Mouse (Mus musculus): Measurements from ENCODE around the gene Rin1. TPM values are rescaled to one million over a fixed set of nuclear protein-coding genes. Genes with fewer than 3 reads are reported as not detected.

Rin1 gene
- total RNA-seq, 2 experiments from 2014 or later = 16.9 to 24.1 TPM

DNA sequence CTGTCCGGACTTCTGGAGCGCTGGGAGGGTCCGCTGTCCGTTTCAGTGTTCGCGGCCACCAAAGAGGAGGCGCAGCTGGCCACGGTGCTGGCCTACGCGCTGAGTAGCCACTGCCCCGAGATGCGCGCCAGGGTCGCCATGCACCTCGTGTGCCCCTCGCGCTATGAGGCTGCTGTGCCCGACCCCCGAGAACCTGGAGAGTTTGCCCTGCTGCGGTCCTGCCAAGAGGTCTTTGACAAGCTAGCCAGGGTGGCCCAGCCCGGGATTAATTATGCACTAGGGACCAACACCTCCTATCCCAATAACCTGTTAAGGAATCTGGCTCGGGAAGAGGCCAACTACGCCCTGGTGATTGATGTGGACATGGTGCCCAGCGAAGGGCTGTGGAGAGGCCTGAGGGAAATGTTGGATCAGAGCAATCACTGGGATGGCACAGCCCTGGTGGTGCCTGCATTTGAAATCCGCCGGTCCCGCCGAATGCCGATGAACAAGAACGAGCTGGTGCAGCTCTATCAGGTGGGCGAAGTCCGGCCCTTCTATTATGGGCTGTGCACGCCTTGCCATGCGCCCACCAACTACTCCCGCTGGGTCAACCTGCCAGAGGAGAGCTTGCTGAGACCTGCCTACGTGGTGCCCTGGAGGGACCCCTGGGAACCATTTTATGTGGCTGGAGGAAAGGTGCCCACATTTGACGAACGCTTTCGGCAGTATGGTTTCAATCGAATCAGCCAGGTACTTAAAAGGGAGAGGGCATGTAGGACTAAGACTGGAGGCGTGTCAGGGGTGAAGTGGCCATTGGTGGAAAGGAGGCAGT, 10.8 kb upstream of the Rin1 start:
- DNase-seq (ENCODE audit: extremely low spot score in 1 of 2, low spot score in 2 of 2) = peak in 1 of 2 experiments; percentile 50
- intact Hi-C loops (cut with DNase I) = no loop called here

DNA sequence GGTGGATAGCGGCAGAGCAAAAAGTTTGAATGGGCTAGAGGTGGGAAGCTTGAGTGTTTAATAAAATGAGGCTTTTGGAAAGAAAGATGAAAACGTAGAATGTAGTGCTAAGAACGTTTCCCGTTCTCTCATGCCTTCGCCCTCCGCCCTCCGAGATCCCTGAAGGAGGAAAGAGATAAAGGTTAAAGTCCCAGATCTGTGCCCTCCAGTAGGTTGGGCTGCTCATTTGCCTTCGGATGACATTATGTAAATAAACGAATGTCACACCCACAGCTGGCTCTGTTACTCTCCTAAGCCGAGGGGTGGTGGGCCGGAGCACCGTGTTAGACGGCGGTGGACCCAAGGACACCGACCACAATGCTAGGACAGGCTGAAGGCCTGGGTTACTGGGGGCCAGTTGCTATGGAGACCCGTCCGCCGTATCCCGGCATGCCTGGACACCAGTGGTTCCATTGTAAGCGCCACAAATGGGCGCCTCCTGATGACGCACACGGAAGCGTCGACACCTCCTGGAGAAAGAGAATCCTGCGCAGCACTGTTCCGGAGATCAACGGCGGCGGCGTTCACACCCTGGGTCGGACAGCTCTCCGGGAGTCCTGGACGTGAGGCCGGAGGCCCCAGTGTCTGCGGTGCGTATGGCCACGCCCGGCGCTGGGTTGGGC, 9.3 kb upstream of the Rin1 start, which contains the start of gene Brms1:
Brms1 (plus strand) TSS at position 493 of the 662 bp plus-strand sequence.
- DNase-seq (ENCODE audit: extremely low spot score in 1 of 2, low spot score in 2 of 2) = peak; percentile 91 to 95
- intact Hi-C loops (cut with DNase I) = no loop called here

DNA sequence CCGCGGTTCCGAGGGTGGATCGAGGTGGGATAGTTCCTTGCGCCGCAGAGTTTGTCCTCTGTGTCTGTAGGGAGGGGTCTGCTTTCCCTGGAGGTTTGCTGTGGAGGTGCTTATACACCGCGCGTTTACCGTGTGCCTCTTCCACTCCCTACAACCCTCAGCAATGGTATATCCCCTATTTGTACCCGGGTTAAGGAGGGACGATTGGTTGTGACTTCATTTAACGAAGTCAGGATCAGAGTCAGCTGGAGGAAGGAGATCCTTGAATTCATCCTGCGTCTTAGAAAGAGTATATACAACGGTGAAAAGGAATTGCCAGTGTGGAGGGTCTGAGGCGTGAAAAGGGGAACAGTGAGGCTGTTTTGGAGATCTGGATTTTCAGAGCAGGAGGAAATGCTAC, 8.7 kb upstream of the Rin1 start:
- intact Hi-C loops (cut with DNase I) = no loop called here
- no peak for DNase-seq (ENCODE audit: extremely low spot score in 1 of 2, low spot score in 2 of 2)

DNA sequence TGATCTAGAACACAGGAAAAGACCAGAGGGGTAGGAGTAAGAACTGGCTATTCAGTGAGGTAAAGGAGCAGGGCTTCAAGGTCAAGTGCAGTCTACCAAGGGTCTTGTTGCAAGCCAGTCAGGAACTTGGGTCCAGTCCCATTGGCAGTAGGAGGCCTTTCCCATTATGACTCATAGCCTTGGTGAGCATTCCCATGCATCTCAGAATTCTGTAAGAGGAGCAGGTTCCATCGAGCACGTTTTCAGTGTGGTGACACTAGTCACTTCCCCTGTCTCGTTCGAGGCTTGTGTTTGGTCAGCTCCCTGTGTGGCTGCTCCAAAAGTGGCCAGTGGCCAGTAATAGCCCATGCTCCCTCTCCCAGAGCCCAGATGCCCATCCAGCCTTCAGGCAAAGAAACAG, 4.8 kb upstream of the Rin1 start:
- intact Hi-C loops (cut with DNase I) = no loop called here
- DNase-seq (ENCODE audit: extremely low spot score in 1 of 2, low spot score in 2 of 2) = no peak

DNA sequence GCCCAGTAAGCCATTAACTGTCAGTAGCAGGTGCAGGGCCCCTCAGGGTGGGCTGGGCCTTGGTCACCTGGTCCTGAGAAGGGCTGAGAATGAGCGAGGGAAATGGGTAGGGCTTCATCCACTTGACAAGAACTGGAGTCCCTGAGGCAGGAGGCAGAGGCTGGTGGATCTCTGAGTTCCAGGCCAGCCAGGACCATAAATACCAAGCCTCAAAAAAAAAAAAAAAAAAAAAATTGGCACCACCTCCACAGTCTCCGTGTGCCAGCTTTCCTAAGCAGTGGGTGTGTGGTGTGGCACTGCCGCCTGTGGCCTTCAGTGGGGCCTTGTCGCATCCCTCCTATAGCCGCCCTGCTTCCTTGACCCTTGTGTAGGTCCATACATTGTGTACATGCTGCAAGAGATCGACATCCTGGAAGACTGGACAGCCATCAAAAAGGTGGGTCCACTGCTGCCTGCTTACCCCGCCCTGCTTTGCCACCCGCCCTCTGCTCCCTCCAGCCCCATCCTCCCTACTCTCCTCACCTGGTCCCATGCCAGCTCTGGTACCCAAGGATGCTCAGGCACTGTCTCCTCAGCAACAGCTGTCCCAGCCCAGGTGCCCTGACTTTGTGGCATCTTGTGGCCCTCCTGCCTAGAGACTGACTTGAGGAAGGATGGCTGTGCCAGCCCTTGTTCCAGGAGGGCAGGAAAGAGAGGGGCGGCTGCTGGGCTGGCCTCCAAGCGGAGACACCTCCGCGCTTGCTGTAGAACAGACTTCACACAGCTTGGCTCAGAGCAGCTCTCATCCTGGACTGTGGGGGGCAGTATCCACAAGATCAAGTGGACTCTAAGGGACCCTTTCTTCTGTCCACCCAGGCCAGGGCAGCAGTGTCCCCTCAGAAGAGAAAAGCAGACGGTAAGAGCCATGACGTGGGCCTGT, 1.9 kb upstream of the Rin1 start:
- intact Hi-C loops (cut with DNase I) = no loop called here
- DNase-seq (ENCODE audit: extremely low spot score in 1 of 2, low spot score in 2 of 2) = peak in 1 of 2 experiments; percentile 68

DNA sequence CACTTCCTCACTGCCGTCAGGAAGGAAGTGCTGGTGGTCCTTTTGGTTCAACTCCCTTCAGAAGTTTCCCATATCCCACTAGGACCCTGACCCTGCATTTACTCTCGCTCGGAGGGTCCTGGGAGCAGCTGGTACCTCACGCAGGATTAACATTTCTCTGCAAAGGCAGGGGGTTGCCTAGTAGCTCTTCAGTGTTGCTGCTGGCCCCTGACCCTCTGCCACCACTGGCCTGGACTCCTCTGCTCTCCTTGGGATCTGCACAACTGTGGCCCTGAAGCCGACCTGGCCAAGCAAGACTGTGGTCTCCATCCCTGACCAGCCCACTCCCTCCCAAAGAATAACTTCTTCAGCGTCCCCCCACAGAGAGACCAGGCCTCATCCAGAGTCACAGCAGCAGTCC, 956 bp upstream of the Rin1 start:
- intact Hi-C loops (cut with DNase I) = no loop called here
- no peak for DNase-seq (ENCODE audit: extremely low spot score in 1 of 2, low spot score in 2 of 2)

DNA sequence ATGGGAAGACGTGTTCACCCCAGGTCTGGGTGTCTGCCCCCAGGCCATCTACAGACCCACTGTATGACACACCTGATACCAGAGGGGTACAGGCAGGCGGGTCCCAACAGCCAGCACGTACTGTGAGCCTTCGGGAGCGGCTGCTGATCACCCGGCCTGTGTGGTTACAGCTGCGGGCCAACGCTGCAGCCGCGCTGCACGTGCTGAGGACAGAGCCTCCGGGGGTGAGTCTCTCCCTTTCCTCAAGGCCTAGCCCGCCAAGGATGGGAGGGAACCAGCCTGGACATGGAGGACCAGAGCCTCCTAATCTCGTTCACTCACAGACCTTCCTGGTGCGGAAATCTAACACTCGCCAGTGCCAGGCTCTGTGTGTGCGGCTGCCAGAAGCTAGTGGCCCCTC, 750 bp downstream of the Rin1 start:
- intact Hi-C loops (cut with DNase I) = no loop called here

DNA sequence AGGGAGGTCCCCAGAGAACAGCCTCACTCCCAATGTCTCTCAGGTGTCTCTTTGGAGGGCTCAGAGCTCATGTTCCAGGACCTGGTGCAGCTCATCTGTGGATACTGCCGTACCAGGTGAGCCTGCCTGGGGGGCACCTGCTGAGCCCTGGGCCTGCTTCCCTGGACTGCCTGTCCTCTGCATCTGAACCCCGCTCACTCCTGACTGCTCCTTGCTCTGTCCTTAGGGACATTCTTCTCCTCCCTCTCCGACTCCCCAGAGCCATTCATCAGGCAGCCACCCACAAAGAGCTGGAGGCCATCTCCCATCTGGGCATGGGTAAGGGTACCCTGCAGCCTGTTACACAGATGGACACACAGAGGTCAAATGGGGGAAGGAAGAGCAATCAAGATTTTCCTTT, 1.2 kb downstream of the Rin1 start:
- intact Hi-C loops (cut with DNase I) = no loop called here
- DNase-seq (ENCODE audit: extremely low spot score in 1 of 2, low spot score in 2 of 2) = no peak

More for the DNA sequence above, 750 bp downstream of the Rin1 start:
- peak in 1 of 2 experiments; percentile 60 for DNase-seq (ENCODE audit: extremely low spot score in 1 of 2, low spot score in 2 of 2)

DNA sequence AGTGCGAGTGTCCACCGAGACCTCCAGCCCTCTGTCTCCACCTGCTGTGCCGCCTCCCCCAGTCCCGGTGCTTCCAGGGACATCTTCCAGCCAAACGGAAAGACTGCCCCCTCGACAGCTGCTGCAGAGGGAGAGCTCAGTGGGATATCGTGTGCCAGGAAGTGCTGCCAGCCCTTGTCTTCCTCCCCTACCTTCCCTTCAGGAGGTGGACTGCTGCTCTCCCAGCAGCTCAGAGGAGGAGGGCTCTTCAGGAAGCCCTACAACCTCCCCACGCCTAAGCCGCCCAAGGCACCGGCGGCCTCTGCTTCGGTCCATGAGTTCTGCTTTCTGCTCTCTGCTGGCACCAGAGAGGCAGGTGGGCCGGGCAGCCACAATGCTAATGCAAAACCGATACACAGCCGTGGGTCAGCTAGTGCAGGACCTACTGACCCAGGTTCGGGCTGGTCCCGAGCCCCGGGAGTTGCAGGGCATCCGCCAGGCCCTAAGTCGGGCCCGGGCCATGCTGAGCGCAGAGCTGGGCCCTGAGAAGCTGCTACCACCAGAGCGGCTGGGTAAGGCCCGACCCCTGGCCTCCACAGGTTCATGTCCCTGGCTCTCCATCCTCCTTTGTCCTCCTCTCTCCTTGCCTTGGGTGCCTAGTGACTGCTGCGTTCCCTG, 2.0 kb downstream of the Rin1 start:
- intact Hi-C loops (cut with DNase I) = no loop called here
- no peak for DNase-seq (ENCODE audit: extremely low spot score in 1 of 2, low spot score in 2 of 2)

DNA sequence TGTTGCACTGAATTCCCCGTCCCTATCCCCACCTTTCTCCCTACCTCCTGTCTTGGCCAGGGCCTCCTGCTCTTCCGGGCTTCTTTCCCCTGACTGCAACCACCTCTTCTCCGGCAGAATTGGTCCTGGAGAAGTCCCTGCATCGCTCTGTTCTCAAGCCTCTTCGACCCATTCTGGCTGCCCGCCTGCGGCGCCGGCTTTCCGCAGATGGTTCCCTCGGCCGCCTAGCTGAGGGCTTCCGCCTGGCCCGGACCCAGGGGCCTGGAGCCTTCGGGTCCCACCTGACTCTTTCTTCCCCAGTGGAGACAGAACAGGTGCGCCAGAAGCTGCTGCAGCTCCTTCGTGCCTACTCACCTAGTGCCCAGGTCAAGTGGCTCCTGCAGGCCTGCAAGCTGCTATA, 2.6 kb downstream of the Rin1 start:
- DNase-seq (ENCODE audit: extremely low spot score in 1 of 2, low spot score in 2 of 2) = no peak
- intact Hi-C loops (cut with DNase I) = no loop called here

DNA sequence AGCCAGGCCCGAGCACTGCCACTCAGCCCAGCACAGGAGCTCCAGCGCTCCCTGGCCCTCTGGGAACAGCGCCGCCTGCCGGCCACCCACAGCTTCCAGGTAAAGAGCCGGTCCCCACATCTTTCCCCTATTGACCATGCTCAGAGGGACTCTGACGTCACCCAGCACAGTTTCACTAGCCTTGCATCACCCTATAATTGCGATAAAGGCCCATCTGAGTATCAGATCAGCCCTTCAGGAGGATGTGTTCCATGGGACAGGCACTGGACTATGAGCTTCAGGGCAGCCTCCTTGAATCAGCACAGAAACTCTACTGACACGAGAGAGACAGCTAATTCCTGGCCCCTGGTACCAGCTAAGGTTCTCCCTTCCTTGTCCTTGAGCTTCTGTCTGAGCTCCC, 3.6 kb downstream of the Rin1 start:
- DNase-seq (ENCODE audit: extremely low spot score in 1 of 2, low spot score in 2 of 2) = peak in 1 of 2 experiments; percentile 71
- intact Hi-C loops (cut with DNase I) = no loop called here

DNA sequence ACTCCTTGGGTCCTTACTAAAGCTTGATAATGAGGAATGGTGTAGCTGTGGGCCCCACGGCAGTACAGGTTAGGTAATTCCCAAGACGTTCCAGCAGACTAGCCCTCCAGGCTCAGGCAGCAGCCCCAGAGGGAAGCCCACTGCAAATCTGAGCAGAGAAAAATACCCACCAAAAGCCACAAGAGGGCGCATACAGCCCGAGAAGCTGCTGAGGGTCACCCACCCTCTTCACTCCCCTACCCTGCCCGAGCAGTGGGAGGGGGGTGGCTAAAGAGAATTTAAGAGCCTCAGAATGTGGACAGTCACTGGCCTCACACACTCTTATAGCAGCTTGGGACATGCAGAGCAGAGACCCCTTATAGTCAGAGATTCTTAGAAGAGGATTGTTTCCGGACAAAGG, 6.0 kb downstream of the Rin1 start:
- intact Hi-C loops (cut with DNase I) = loop anchor here (2.0 kb wide), 1 partner anchor 17 kb away; no protein-coding TSS in a partner anchor
- DNase-seq (ENCODE audit: extremely low spot score in 1 of 2, low spot score in 2 of 2) = peak in 1 of 2 experiments; percentile 66

DNA sequence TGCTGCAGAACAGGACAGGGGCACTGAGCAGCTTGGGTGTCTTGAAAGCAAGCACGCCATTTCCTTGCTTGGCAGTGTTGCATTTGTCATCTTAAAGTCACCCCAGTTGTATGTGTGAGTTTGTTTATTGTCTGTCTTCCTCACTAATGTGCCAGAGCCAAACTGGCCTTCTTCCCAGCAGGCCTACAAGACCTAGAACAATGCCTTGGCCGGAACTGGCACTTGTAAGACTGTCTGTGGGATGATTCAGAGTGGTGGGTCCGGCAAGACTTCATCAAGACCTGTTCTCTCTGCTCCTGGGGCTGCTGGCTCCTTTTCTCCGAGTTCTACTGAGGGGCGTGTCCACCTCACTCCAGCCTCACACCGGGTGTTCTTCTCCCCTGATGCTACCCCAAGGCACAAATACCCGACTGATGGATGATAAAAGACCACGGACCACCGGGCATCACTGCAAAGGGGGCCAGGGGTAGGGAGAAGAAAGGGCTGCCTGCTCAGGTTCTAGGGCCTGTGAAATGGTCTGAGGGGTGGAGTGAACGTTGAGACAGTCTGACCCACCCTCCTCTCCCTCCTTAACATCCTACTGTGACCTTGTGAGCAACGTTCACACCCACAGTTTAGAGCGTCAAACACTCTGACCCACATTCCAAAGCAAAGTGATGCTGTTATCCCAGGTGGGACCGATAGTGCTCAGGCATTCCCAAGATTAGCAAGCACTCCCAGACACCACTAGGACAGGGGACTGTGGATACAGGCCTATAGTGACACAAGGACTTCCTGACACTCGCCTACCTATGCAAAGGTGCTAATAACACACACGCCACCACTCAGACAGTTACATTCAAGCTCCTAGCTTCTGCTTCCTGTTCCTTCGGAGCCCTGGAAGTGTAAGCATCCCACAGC, 7.8 kb downstream of the Rin1 start:
- intact Hi-C loops (cut with DNase I) = loop anchor here (2.0 kb wide), 1 partner anchor 15 kb away; no protein-coding TSS in a partner anchor
- no peak for DNase-seq (ENCODE audit: extremely low spot score in 1 of 2, low spot score in 2 of 2)

DNA sequence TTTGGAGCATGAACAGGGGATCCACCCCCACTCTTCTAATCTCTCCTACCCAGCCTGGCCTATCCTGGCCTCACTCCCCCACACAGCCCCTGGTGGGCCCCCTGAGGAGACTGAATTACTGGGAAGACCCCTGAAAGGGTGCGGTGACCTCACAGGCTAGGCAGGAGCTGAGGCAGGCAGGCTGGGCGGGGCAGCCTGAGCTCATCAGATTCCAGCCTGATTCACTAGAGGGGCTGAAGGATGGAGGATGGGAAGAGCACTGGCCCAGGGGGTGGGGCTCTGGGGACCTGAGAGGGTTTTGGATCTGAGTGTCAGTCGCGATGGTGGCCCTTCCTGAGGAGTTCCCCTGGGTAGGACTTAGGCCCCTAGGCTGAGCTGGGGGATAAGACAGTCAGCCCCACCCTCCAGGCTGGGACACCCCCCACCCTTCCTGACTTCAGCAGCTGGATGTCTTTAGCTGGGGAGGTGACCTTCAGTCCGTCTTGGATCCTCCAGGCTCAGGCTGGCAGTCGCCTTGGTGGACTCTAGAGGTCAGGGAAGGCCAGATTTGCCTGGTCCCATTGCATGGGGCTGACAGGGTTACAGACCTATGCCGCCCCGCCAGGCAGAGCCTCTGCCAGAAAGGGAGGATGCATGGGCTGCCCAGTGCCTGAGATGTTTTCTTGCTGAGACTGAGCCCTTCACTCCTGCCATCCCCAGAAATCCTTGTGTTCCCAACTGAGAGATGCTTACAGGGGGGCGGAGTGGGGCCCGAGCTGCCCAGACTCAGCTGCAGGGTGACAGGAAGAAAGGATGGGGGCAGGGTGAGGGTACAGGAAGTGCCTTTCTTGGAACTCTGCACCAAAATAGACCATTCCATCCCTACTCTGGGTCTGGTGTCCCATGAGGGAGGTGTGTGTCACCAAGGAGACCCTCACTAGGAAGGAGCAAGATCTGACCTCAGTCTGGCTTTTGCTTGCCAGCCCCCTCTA, 8.8 kb downstream of the Rin1 start:
- intact Hi-C loops (cut with DNase I) = no loop called here
- DNase-seq (ENCODE audit: extremely low spot score in 1 of 2, low spot score in 2 of 2) = peak in 1 of 2 experiments; percentile 66

DNA sequence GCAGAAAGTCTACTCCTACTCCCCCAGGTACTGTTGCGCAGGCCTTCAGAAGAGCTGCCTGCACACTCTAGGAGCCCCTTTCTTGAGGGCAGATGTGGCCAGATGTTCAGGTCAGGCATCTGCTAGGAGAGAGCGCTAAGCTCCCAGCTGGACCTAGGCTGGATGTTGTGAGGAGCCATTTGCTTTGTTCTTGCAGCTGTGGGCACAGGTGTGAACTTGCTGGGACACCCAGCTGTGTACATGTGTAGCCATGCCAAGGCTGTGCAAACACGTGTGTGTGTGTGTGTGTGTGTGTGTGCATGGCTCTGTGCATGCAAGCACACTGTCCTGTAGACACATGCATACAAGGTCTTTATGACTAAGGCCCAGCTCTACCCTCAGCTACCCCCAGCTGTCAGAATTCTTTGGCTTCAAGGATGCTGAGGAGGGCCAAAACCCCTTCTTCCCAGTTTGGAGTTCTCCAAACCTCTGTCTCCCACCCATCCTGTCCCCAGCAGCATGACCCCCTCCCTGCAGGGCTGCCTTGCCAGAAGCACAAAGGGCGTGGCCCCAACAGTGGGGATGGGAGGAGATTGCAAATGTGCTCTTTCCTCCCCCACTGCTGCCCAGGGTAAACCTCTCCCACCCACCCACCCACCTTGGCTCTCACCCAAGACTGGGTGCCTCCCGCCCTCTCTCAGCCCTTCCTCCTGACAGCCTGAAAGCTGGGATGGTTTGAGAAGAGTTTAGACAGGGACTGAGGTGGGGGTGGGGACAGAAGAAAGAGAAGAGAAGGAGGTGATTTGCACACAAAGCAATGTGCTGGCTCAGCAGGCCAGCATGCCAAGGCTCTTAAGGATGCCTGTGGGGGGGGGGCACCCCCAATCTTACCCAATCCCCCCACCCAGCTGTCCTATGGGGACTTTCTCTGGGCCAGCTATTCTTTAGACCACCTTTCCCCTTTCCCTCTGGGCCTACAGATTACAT, 10.4 kb downstream of the Rin1 start:
- intact Hi-C loops (cut with DNase I) = no loop called here

DNA sequence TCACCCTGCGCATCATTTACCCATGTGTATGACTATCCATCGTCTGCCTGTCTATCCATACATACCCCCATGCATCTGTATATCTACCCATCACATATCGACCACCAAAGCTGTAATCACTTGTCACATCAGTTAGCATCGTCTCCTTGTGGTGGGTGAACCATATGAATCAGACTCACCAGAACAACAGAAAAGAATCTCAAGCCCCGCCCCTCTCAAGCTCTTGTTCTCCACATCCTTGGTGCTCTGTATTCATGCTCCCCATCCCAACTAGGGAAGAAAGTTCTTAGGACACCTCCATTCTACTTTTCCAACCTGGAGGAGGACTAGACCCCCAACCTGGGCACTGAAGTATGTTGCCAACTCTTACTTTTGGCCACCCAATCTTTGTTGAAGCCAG, 11.8 kb downstream of the Rin1 start:
- DNase-seq (ENCODE audit: extremely low spot score in 1 of 2, low spot score in 2 of 2) = no peak
- intact Hi-C loops (cut with DNase I) = no loop called here

More for the DNA sequence above, 10.4 kb downstream of the Rin1 start:
- peak in 1 of 2 experiments; percentile 52 for DNase-seq (ENCODE audit: extremely low spot score in 1 of 2, low spot score in 2 of 2)

Data from left cerebral cortex, postnatal 10 days (tissue).